In the genomic region with DNA sequence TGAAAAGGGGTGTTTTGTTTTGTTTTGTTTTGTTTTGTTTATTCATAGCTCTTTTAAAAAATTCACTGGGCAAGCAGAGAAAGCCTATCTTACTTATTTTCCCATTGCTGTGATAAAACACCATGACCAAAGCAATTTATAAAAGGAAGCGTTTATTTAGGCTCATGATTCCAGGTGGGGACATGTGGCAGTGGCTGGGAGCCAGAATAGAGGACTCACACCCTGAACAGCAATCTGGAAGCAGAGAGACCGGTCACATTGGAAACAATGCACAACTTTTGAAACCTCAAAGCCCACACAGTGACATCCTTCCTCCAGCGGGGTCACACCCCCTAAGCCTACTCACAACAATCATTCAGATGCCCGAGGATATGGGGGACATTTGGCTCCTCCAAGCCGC, we compare ENCODE assay signal across 25 mouse cellular contexts.
"Had no signal": no experiment of that assay in that cellular context is flagged by ENCODE, and none has a peak within 500 bp of the region (broad histone marks: within the 10 kb centered on the region; RNA-seq: fewer than 3 reads in every experiment).

No protein-coding gene starts in this region.

- H3K36me3 ChIP-seq: embryonic facial prominence, embryonic 10.5 days; embryonic facial prominence, embryonic 12.5 days; embryonic facial prominence, embryonic 13.5 days; embryonic facial prominence, embryonic 15.5 days; forebrain, embryonic 10.5 days; forebrain, embryonic 12.5 days; forebrain, embryonic 15.5 days had no signal

- H3K9ac ChIP-seq: embryonic facial prominence, embryonic 12.5 days; embryonic facial prominence, embryonic 13.5 days; embryonic facial prominence, embryonic 15.5 days; forebrain, embryonic 12.5 days; forebrain, embryonic 13.5 days; forebrain, embryonic 15.5 days; forebrain, postnatal 0 days had no signal

- H3K4me3 ChIP-seq: embryonic facial prominence, embryonic 10.5 days; embryonic facial prominence, embryonic 12.5 days; embryonic facial prominence, embryonic 13.5 days; embryonic facial prominence, embryonic 15.5 days; erythroblast, embryonic 14.5 days; forebrain, embryonic 10.5 days; forebrain, embryonic 12.5 days; forebrain, embryonic 13.5 days; forebrain, embryonic 15.5 days; gastrocnemius, adult 2 months; heart, adult 2 months had no signal

- H3K9me3 ChIP-seq: embryonic facial prominence, embryonic 10.5 days; embryonic facial prominence, embryonic 12.5 days; embryonic facial prominence, embryonic 13.5 days; embryonic facial prominence, embryonic 15.5 days; forebrain, embryonic 10.5 days; forebrain, embryonic 12.5 days; forebrain, embryonic 13.5 days; forebrain, embryonic 15.5 days had no signal

- H3K4me1 ChIP-seq: embryonic facial prominence, embryonic 12.5 days; embryonic facial prominence, embryonic 13.5 days; embryonic facial prominence, embryonic 15.5 days had no signal

- H3K4me2 ChIP-seq: embryonic facial prominence, embryonic 12.5 days; embryonic facial prominence, embryonic 13.5 days; embryonic facial prominence, embryonic 15.5 days; forebrain, embryonic 12.5 days; forebrain, embryonic 13.5 days; forebrain, embryonic 15.5 days had no signal

- H3K27ac ChIP-seq: embryonic facial prominence, embryonic 10.5 days; embryonic facial prominence, embryonic 12.5 days; embryonic facial prominence, embryonic 13.5 days; embryonic facial prominence, embryonic 15.5 days; forebrain, embryonic 10.5 days; forebrain, embryonic 12.5 days; forebrain, embryonic 13.5 days; forebrain, embryonic 15.5 days; gastrocnemius, adult 2 months; heart, adult 2 months had no signal

- DNase-seq: cerebellum, adult 9-10 months; cerebellum, adult 9-11 months; cerebellum, postnatal 14 days; cerebellum, postnatal 36 days; embryo, embryonic 11 days; forebrain, postnatal 0 days; gastrocnemius, adult 2 months; gastrocnemius, postnatal 10 days; gastrocnemius, postnatal 14 days; gastrocnemius, postnatal 25 days; gastrocnemius, postnatal 36 days; heart, adult 11 months; heart, adult 18-20 months; heart, adult 2 months had no signal

- ATAC-seq: forebrain, embryonic 13.5 days; forebrain, embryonic 14.5 days; forebrain, embryonic 16.5 days; forebrain, postnatal 0 days had no signal

- H3K27me3 ChIP-seq: embryonic facial prominence, embryonic 12.5 days; embryonic facial prominence, embryonic 13.5 days; embryonic facial prominence, embryonic 15.5 days; forebrain, embryonic 12.5 days; forebrain, embryonic 13.5 days; forebrain, embryonic 15.5 days had no signal
